Mouse (Mus musculus): ENCODE data around the gene Ndufa5. TPM values are rescaled to one million over a fixed set of nuclear protein-coding genes. Genes with fewer than 3 reads are reported as not detected.

The Ndufa5 gene
- polyA plus RNA-seq (2015; fragmentation: Nextera tagmentation; extraction: Ambion mirVana), result 456 and 542 TPM in 2 replicates

GRCm38 (mm10) chr6:24527155-24528063 lies at the start of gene Ndufa5:
Gene Ndufa5 (minus strand): TSS chr6:24528013.
- no peaks in the 10 kb centered on the region for H3K27me3 ChIP-seq (replicated peaks)
- peaks cover 11% of the 10 kb centered on the region for H3K36me3 ChIP-seq
- WGBS, result under 1% methylated on average over 53 of the region's 53 CpGs
- no peaks in the 10 kb centered on the region for H3K9me3 ChIP-seq (replicated peaks)
- H3K9ac ChIP-seq (replicated peaks), result peak within 1 kb of the TSS; percentile 67
- H3K4me2 ChIP-seq, result peak within 1 kb of the TSS; percentile 68
- peaks cover 20% of the 10 kb centered on the region for H3K4me1 ChIP-seq
- peak within 1 kb of the TSS; percentile 74 for H3K4me3 ChIP-seq (replicated peaks)
- peak; percentile 98 for ATAC-seq (ENCODE audit: low FRiP score)
- H3K27ac ChIP-seq (replicated peaks), result peak within 1 kb of the TSS; percentile 69

GRCm38 (mm10) chr6:24573319-24573718 lies 45.5 kb upstream of the Ndufa5 start:
- ATAC-seq (ENCODE audit: low FRiP score), result no peak
- H3K9ac ChIP-seq (replicated peaks), result no peak overlapping the region

GRCm38 (mm10) chr6:24572431-24572830 lies 44.6 kb upstream of the Ndufa5 start:
- no peak overlapping the region for H3K9ac ChIP-seq (replicated peaks)
- H3K36me3 ChIP-seq, result no peaks in the 10 kb centered on the region
- H3K9me3 ChIP-seq (replicated peaks), result no peaks in the 10 kb centered on the region
- no peak for ATAC-seq (ENCODE audit: low FRiP score)
- 90% methylated on average over 14 of the region's 14 CpGs for WGBS
- H3K4me3 ChIP-seq (replicated peaks), result no peak overlapping the region
- H3K27ac ChIP-seq (replicated peaks), result no peak overlapping the region
- no peaks in the 10 kb centered on the region for H3K4me1 ChIP-seq
- H3K4me2 ChIP-seq, result no peak overlapping the region
- no peaks in the 10 kb centered on the region for H3K27me3 ChIP-seq (replicated peaks)

More at GRCm38 (mm10) chr6:24573319-24573718, 45.5 kb upstream of the Ndufa5 start:
- Histone ChIP-seq H3K36me3 (no peaks in the 10 kb centered on the region), H3K4me3 (replicated peaks) (no peak overlapping the region), H3K4me1 (no peaks in the 10 kb centered on the region), H3K9me3 (replicated peaks) (no peaks in the 10 kb centered on the region), H3K27me3 (replicated peaks) (no peaks in the 10 kb centered on the region), H3K27ac (replicated peaks) (no peak overlapping the region), H3K4me2 (no peak overlapping the region)

GRCm38 (mm10) chr6:24571126-24571525 lies 43.3 kb upstream of the Ndufa5 start:
- Histone ChIP-seq H3K4me2 (no peak overlapping the region), H3K36me3 (no peaks in the 10 kb centered on the region), H3K27ac (replicated peaks) (no peak overlapping the region), H3K4me3 (replicated peaks) (no peak overlapping the region), H3K27me3 (replicated peaks) (no peaks in the 10 kb centered on the region), H3K9me3 (replicated peaks) (no peaks in the 10 kb centered on the region), H3K9ac (replicated peaks) (no peak overlapping the region), H3K4me1 (no peaks in the 10 kb centered on the region)
- whole genome bisulfite sequencing, result 81% methylated on average over 6 of the region's 6 CpGs
- no peak for ATAC-seq (ENCODE audit: low FRiP score)

GRCm38 (mm10) chr6:24570278-24570677 lies 42.5 kb upstream of the Ndufa5 start:
- Histone ChIP-seq H3K27me3 (replicated peaks) (no peaks in the 10 kb centered on the region), H3K27ac (replicated peaks) (no peak overlapping the region), H3K4me2 (no peak overlapping the region), H3K4me1 (no peaks in the 10 kb centered on the region), H3K4me3 (replicated peaks) (no peak overlapping the region), H3K9ac (replicated peaks) (no peak overlapping the region), H3K36me3 (no peaks in the 10 kb centered on the region), H3K9me3 (replicated peaks) (no peaks in the 10 kb centered on the region)
- 80% methylated on average over 11 of the region's 11 CpGs for WGBS
- no peak for ATAC-seq (ENCODE audit: low FRiP score)

- Histone ChIP-seq H3K27me3 (replicated peaks) (no peaks in the 10 kb centered on the region), H3K4me2 (no peak overlapping the region), H3K4me1 (no peaks in the 10 kb centered on the region), H3K9ac (replicated peaks) (no peak overlapping the region), H3K27ac (replicated peaks) (no peak overlapping the region), H3K9me3 (replicated peaks) (no peaks in the 10 kb centered on the region), H3K4me3 (replicated peaks) (no peak overlapping the region), H3K36me3 (no peaks in the 10 kb centered on the region)
- WGBS, result 95% methylated on average over 1 of the region's 1 CpGs
- no peak for ATAC-seq (ENCODE audit: low FRiP score)
Observed at GRCm38 (mm10) chr6:24569711-24570110, 41.9 kb upstream of the Ndufa5 start.

GRCm38 (mm10) chr6:24568963-24569362 lies 41.1 kb upstream of the Ndufa5 start:
- H3K4me2 ChIP-seq, result no peak overlapping the region
- no peak overlapping the region for H3K27ac ChIP-seq (replicated peaks)
- H3K4me1 ChIP-seq, result no peaks in the 10 kb centered on the region
- H3K27me3 ChIP-seq (replicated peaks), result no peaks in the 10 kb centered on the region
- H3K9me3 ChIP-seq (replicated peaks), result no peaks in the 10 kb centered on the region
- no peak overlapping the region for H3K4me3 ChIP-seq (replicated peaks)
- H3K36me3 ChIP-seq, result no peaks in the 10 kb centered on the region
- H3K9ac ChIP-seq (replicated peaks), result no peak overlapping the region
- 87% methylated on average over 5 of the region's 5 CpGs for WGBS
- no peak for ATAC-seq (ENCODE audit: low FRiP score)

GRCm38 (mm10) chr6:24564886-24565285 lies 37.1 kb upstream of the Ndufa5 start:
- Histone ChIP-seq H3K4me3 (replicated peaks) (no peak overlapping the region), H3K27ac (replicated peaks) (no peak overlapping the region), H3K9me3 (replicated peaks) (no peaks in the 10 kb centered on the region), H3K27me3 (replicated peaks) (no peaks in the 10 kb centered on the region), H3K36me3 (no peaks in the 10 kb centered on the region), H3K4me1 (no peaks in the 10 kb centered on the region), H3K9ac (replicated peaks) (no peak overlapping the region), H3K4me2 (no peak overlapping the region)
- 91% methylated on average over 1 of the region's 1 CpGs for WGBS
- no peak for ATAC-seq (ENCODE audit: low FRiP score)

GRCm38 (mm10) chr6:24564081-24564480 lies 36.3 kb upstream of the Ndufa5 start:
- Histone ChIP-seq H3K27ac (replicated peaks) (no peak overlapping the region), H3K4me1 (no peaks in the 10 kb centered on the region), H3K4me2 (no peak overlapping the region), H3K9me3 (replicated peaks) (no peaks in the 10 kb centered on the region), H3K36me3 (no peaks in the 10 kb centered on the region), H3K4me3 (replicated peaks) (no peak overlapping the region), H3K27me3 (replicated peaks) (no peaks in the 10 kb centered on the region), H3K9ac (replicated peaks) (no peak overlapping the region)
- ATAC-seq (ENCODE audit: low FRiP score), result no peak
- 80% methylated on average over 9 of the region's 9 CpGs for WGBS

- H3K9ac ChIP-seq (replicated peaks), result no peak overlapping the region
- ATAC-seq (ENCODE audit: low FRiP score), result no peak
- no peaks in the 10 kb centered on the region for H3K9me3 ChIP-seq (replicated peaks)
- no peak overlapping the region for H3K27ac ChIP-seq (replicated peaks)
- H3K27me3 ChIP-seq (replicated peaks), result no peaks in the 10 kb centered on the region
- H3K36me3 ChIP-seq, result no peaks in the 10 kb centered on the region
- no peak overlapping the region for H3K4me2 ChIP-seq
- no peak overlapping the region for H3K4me3 ChIP-seq (replicated peaks)
- WGBS, result 93% methylated on average over 2 of the region's 2 CpGs
- no peaks in the 10 kb centered on the region for H3K4me1 ChIP-seq
Observed at GRCm38 (mm10) chr6:24555488-24555887, 27.7 kb upstream of the Ndufa5 start.

GRCm38 (mm10) chr6:24554427-24555086 lies 26.7 kb upstream of the Ndufa5 start:
- ATAC-seq (ENCODE audit: low FRiP score), result no peak
- Histone ChIP-seq H3K4me1 (no peaks in the 10 kb centered on the region), H3K27me3 (replicated peaks) (no peaks in the 10 kb centered on the region), H3K27ac (replicated peaks) (no peak overlapping the region), H3K9ac (replicated peaks) (no peak overlapping the region), H3K4me3 (replicated peaks) (no peak overlapping the region), H3K36me3 (no peaks in the 10 kb centered on the region), H3K9me3 (replicated peaks) (no peaks in the 10 kb centered on the region), H3K4me2 (no peak overlapping the region)
- 78% methylated on average over 11 of the region's 11 CpGs for WGBS

GRCm38 (mm10) chr6:24552046-24552445 lies 24.2 kb upstream of the Ndufa5 start:
- no peak overlapping the region for H3K4me2 ChIP-seq
- no peak overlapping the region for H3K9ac ChIP-seq (replicated peaks)
- H3K27me3 ChIP-seq (replicated peaks), result no peaks in the 10 kb centered on the region
- no peak for ATAC-seq (ENCODE audit: low FRiP score)
- H3K4me3 ChIP-seq (replicated peaks), result no peak overlapping the region
- no peaks in the 10 kb centered on the region for H3K4me1 ChIP-seq
- no peak overlapping the region for H3K27ac ChIP-seq (replicated peaks)
- H3K36me3 ChIP-seq, result no peaks in the 10 kb centered on the region
- no peaks in the 10 kb centered on the region for H3K9me3 ChIP-seq (replicated peaks)
- WGBS, result 77% methylated on average over 7 of the region's 7 CpGs

Measured in neural tube, embryonic 15.5 days (tissue).